Mouse (Mus musculus) embryo, embryonic 9.5 days (tissue): ENCODE data around the gene Tnfsf12.

Source experiments
- DNase-seq: peaks from one replicate; pipeline ENCODE4 v3.0.0-alpha.2; 2017; ENCODE audit errors: extremely low spot score

Tnfsf12 gene

GRCm38 (mm10) chr11:69681314-69682208 lies 14.1 kb downstream of the Tnfsf12 start, which contains the start of gene Senp3:
TSS of gene Senp3 (minus strand) at chr11:69682084.
- peak; percentile 98 for DNase-seq

DNA sequence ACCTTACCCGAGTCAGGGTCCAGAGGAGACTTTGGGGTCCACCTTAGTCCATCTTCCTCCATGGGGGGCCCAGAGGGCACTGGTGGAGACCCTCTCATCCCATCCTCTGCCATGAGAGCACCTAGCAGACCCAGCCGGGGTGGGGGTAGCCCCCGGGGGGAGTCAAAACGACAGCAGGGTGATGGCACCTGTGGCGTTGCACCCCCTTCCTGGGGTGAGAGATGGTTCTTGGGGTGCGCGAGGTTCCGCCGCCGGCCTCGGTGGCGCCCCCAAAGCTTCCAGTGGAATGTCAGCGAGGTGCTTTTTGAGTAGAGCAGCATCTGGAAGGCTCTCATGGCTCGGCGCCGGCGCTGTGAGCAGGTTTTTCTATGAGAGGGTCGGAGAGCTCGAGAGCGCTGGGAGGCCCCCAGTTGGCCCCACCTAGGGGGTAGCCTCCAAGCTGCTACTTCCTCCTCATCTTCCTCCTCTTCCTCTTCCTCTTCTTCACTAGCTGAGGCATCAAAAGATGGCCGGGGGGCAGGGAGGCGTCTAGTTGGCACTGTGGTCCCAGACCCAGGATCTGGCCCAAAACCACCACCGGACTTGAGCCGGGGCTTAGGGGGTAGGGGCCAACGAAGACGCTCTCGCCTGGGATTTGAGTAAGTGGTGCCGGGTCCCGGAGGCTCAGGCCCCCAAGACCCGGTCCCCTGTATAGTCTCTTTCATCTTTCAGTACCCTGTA lies 15.4 kb downstream of the Tnfsf12 start:
- DNase-seq, result no peak

- DNase-seq, result no peak
Observed at GRCm38 (mm10) chr11:69679144-69679543, 16.5 kb downstream of the Tnfsf12 start.

GRCm38 (mm10) chr11:69672211-69672706 lies 23.4 kb downstream of the Tnfsf12 start, which contains the start of gene Eif4a1:
TSS of gene Eif4a1 (minus strand) at chr11:69672423.
- DNase-seq, result peak; percentile 100

GRCm38 (mm10) chr11:69671726-69672124 lies 23.9 kb downstream of the Tnfsf12 start:
- DNase-seq, result no peak

- DNase-seq, result peak; percentile 94
Observed at GRCm38 (mm10) chr11:69670786-69671725, 24.6 kb downstream of the Tnfsf12 start.

GRCm38 (mm10) chr11:69666665-69667005 lies 29.0 kb downstream of the Tnfsf12 start:
- DNase-seq, result no peak

DNA sequence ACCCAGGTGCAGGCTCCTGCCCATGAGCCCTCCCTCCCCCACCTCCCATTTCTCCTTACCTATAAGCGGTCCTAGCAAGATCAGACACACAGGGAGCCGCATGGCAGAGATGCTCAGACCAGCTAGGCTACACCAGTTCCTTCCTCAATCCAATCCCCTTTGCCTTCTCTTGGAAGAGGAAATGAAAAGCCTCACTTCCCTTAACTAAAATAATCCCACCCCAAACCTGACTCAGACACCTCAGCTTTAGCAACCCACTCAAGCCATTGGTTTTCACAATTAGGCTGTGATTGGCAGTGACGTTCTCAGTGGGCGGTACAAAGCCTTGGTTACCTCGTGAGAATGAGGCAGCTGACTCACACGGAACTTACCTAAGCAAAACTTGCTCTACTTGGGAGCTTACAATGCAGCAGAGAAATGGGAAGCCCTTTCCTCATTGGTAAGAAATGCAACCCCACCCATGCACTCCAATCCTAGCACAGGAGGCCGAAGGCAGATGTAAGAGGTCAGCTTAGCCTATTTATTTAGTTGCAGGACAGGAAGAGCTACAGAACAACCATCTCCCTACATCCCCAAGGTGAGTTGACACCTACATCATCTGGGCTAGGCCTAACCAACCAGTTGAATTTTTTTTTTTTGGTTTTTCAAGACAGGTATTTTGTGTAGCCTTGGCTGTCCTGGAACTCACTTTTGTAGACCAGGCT lies 29.5 kb downstream of the Tnfsf12 start, which contains the start of gene Cd68:
Gene Cd68 (minus strand): TSS at position 193 of the 704 bp plus-strand sequence.
- DNase-seq, result peak; percentile 62

- DNase-seq, result no peak
Observed at GRCm38 (mm10) chr11:69665457-69665960, 30.1 kb downstream of the Tnfsf12 start.

DNA sequence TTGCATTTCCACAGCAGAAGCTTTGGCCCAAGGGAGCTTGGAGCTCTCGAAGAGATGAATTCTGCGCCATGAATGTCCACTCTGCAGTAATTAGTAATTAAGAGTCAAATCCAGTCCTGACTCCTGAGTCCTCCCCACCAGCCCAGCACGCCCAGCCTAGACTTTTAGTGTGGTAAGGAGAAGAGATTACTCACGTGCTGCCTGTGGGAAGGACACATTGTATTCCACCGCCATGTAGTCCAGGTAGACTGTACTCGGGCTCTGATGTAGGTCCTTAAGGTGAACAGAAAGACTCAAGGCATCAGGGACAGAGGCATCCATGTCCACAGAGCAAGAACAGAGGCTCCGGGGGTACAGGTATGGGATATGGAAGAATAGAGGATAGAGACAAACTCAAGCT lies 30.8 kb downstream of the Tnfsf12 start:
- no peak for DNase-seq

- DNase-seq, result no peak
Observed at GRCm38 (mm10) chr11:69663795-69664194, 31.9 kb downstream of the Tnfsf12 start.

GRCm38 (mm10) chr11:69662967-69663671 lies 32.5 kb downstream of the Tnfsf12 start:
- DNase-seq, result no peak

DNA sequence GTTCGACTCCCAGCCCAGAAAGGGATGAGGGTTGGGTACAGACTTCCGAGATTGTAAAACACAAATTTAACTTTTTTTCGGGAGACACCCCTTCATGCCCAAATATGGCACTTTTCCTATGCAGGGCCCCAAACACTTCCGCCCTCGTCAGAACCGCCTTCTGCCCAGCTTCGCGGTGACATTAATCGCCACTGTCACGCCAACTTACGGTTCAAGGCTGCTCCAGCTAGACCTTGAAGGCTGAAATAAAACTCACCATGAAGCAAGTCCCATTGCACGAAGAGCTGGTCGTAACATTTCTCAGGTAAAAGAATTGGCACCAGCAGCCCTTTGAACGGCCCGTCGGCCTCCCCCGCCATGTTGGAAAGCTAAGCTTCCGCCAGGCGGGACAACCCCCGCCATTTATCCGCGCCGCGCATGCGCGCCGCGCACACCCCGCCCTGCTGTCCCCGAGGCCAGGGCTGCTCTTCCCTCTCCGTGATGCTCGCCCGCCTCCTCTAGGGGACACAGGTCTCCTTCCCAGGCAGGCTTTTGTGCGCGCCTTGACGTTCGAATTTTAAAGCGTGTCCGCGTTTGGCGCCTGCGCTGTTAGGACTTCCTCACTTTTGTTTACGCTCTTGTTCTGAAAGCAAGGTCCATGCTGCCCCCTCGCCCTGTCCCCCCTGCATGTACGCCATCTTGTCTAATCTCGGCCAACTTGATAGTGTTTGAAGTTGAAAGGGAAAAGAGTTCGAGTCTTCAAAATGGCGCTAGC lies 33.3 kb downstream of the Tnfsf12 start, which contains the start of gene Mpdu1:
Gene Mpdu1 (minus strand): TSS at position 430 of the 754 bp plus-strand sequence.
- DNase-seq, result peak; percentile 95

GRCm38 (mm10) chr11:69661221-69661881 lies 34.3 kb downstream of the Tnfsf12 start:
- no peak for DNase-seq

DNA sequence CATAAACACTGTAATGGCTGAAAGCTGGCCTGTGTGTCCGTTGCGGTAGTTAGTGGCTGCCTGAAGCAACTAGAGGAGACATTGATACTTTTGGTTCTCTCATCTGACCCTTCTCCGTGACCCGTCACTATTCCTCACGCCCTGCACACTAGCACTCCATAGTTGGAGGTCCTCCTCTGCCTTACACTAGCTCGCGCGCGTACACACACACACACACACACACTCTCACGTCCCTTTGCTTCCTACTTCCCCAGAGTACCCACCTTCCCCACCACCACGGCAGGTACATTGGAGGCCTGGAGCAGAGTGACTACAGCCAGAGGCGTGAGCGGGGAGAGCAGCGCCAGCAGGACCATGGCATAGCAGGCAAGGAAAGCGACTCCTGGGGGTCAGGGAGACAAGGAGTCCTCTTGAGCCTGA lies 38.2 kb downstream of the Tnfsf12 start:
- DNase-seq, result no peak

DNA sequence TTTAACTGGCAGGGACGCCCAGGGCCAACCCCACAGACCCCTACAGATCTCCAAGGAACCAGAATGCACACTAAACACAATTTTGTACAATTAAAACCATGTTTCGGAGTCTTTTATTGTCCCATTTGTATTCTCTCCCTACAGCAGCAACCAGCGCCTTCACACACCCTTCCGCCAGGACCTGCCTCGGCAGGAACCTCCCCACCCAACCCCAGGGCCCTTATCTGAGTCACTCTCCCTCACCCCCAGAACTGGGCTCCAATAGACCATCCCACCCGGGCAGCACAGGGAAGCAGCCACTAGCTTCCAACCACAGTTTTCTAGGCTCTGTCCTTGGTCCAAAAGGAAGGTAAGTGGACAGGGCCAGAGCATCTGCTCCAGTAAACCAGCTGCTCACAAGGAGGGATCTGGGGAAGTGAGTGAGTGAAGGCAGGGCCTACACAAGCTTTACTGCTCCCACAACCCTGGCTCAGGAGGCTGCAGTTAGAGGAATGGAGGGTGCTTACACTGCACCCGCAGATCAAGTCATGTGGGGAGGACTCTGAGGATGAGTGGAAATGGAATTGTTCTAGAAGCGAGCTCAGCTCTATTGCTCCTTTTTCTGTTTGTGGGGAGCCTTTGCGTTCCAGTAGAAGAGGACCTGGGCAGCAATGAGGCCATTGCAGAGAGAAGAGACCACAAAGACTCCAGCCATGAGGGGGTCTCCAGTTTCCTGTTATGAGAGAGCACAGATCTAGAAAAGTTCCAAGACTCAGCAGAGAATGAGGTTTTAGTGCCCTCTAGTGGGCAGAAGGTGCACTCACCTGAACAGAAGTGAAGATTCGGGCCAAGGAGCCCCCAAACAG lies 38.8 kb downstream of the Tnfsf12 start:
- DNase-seq, result peak; percentile 71

DNA sequence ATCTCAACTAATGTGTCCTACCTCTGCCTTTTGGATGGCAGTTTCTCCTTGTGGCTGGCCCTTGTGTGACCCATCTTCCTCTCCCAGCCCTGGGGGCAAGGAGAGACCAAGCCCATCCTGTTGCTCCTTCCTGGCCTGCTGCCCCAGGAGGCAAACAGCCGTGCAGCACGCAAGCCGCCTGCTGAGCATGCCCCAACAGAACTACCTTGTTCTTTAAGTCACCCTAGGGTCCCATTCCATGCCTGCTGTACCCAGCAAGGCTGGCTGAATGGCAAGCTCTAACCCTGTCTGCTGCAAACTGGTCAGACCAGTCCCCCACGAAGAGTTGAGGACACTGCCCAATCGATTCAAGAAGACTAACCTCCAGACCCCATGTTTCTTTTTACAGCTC lies 39.6 kb downstream of the Tnfsf12 start:
- no peak for DNase-seq
